Mouse (Mus musculus): Measurements from ENCODE around the gene Zkscan4. TPM values are rescaled to one million over a fixed set of nuclear protein-coding genes. Genes with fewer than 3 reads are reported as not detected.
"Not testable (repeated sequence)": the region's sequence is repeated elsewhere in the genome, so short reads cannot be mapped to it uniquely, and the experiment has no call there.

Gene Zkscan4
- total RNA-seq, 2 experiments from 2014 or later = 0.76 to 0.86 TPM

DNA sequence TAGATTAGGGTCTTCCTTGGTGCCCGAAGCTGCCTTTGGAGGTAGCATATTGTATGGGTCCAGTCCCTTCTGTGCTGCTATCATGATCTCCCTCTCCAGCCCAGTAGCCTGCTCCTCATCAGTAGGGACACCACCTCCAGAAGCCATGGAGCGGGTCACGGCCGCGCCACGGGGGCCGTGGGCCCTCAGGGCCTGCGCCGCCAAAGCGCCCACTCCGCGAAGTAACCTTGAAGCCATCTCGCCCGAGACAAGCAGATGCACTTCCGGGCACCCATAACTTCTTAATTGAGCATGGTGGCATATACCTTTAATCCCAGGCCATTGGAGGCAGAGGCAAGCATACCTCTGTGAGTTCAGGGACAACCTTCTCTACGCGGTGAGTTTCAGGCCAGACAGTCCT, 22.5 kb downstream of the Zkscan4 start, which contains the start of gene Gm11273:
Gene Gm11273 (minus strand): TSS at position 237 of the 400 bp plus-strand sequence.
- DNase-seq; intact Hi-C loops (cut with DNase I; ENCODE audit: low total_unique reads): not testable (repeated sequence)

DNA sequence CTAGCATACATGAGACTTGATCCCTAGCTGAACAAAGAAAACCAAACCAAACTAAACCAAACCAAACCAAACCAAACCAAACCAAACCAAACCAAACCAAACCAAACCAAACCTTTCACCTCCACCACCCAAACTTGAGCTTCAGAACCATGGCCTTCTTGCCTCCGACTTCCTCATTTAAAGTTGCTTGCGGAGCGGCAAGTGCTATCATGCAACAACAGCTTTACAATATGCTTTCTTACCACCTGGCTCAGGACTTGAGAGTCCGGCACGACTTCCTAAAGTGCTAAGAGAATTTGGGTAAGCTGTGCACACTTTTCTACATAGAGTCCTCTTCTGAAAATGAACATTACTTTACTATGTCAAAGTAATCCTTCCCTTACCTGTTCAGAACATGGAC, 23.6 kb downstream of the Zkscan4 start:
- intact Hi-C loops (cut with DNase I; ENCODE audit: low total_unique reads) = no loop called here
- no peak for DNase-seq

DNA sequence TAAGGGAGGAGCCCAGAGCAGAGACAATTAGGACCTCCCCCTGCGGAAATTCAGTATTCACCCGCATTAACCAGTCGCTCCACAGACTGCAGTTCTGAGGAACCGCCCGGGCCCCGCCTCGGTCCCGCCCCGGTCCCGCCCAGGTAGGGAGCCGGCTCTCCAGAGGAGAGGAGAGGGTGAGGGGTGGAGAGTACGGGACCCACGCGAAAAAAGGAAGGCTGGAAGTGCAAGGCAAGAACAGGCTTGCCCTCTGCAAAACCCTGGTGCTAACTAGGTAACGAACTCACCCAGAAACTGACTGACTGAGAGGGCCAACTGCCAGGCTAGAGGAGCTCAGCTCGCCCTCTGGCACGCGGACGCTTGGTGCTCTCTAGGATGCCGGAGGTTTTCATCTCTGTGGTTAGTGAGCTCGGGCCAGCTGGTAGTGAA, 27.5 kb downstream of the Zkscan4 start:
- intact Hi-C loops (cut with DNase I; ENCODE audit: low total_unique reads) = no loop called here
- peak; percentile 82 for DNase-seq

DNA sequence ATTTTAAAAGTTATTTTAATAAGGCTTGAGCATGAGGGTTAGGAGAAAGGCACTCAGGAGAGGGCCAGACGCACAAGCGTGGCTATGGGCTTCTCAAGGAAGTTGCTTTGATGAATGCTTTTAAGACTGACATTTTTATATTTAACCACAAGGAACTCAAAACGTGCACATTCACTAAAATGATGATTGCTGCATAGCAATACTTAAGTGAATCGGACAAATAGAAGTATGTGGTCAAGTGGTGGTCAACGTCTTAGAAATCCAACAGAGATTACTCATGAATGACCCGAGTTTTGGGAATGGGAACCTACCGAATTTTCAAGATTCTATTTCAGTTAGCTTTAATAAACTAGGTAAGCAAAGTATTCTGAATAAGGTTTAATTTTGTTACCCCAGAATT, 51.4 kb downstream of the Zkscan4 start:
- no peak for DNase-seq
- intact Hi-C loops (cut with DNase I; ENCODE audit: low total_unique reads) = no loop called here

DNA sequence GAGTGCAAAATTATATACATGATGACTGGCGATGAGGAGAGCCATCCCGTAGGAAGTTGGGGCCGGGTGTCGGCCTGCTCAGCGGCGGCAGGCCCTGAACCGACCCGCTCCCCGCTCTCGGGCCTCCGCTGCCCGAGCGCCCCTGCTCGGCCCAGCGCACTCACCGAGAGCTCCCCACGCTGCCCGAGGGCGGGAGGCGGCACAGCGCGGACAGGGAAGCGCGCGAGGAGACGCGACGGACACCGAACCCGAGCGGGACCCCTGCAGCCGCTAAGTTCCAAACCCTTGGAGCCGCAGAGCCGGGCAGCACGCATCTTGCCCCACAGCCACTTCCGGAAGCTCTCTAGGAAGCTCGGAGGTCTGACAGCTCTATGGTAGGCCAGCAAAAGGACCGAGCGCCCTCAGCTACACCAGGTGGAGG, 52.1 kb downstream of the Zkscan4 start, which contains the start of gene Zkscan8:
Gene Zkscan8 (minus strand): TSS at position 340 of the 421 bp plus-strand sequence.
- peak; percentile 84 for DNase-seq
- intact Hi-C loops (cut with DNase I; ENCODE audit: low total_unique reads) = no loop called here

Small RNAs within 50 kb of the gene (microRNA-seq; reads per million reads assigned to microRNA genes)
- 0 reads per million in 2 experiments for gene Mir1896

Other genes starting within 250 kb of the Zkscan4 start
- not detected for gene Gpx5, start 186.2 kb upstream of the Zkscan4 start, total RNA-seq (2021)
- not detected for gene Gpx6, start 166.8 kb upstream of the Zkscan4 start, total RNA-seq (2021)
- gene Olfr1367, start 132.0 kb upstream of the Zkscan4 start, total RNA-seq (2021) = not detected
- gene Zscan12, start 116.1 kb upstream of the Zkscan4 start, total RNA-seq (2021) = 1 to 10 TPM; 5.5 to 5.9 TPM
- gene Zkscan3, start 76.2 kb upstream of the Zkscan4 start, total RNA-seq (2021) = 10 to 100 TPM; 14.8 TPM
- under 1 TPM; 0.20 to 0.27 TPM for gene Pgbd1, start 37.8 kb upstream of the Zkscan4 start, total RNA-seq (2021)
- 10 to 100 TPM in 1 of 2 experiments, 1 to 10 TPM in 1; 8.9 to 10.8 TPM for gene Zscan26, start 25.2 kb upstream of the Zkscan4 start, total RNA-seq (2021)
- under 1 TPM in 1 of 2 experiments, not detected in 1; 0.23 TPM for gene Nkapl, start 10.4 kb upstream of the Zkscan4 start, total RNA-seq (2021)
- not detected for gene Gm10065, start 534 bp downstream of the Zkscan4 start, total RNA-seq (2021)
- gene AK157302, start 16.3 kb downstream of the Zkscan4 start, total RNA-seq (2021) = 10 to 100 TPM; 12.8 to 13.8 TPM
- gene Gm11273, start 22.5 kb downstream of the Zkscan4 start, total RNA-seq (2021) = 100 to 1,000 TPM; 119 to 152 TPM
- gene Zkscan8, start 52.2 kb downstream of the Zkscan4 start, total RNA-seq (2021) = 1 to 10 TPM; 6.1 to 7.4 TPM
- not detected for gene Olfr1366, start 63.9 kb downstream of the Zkscan4 start, total RNA-seq (2021)
- gene Olfr1535, start 81.0 kb downstream of the Zkscan4 start, total RNA-seq (2021) = not detected
- gene Olfr1364, start 102.9 kb downstream of the Zkscan4 start, total RNA-seq (2021) = not detected
- not detected for gene Olfr1362, start 135.1 kb downstream of the Zkscan4 start, total RNA-seq (2021)
- not detected for gene Olfr11, start 163.6 kb downstream of the Zkscan4 start, total RNA-seq (2021)
- not detected for gene Olfr1361, start 184.5 kb downstream of the Zkscan4 start, total RNA-seq (2021)
- not detected for gene Olfr1360, start 198.5 kb downstream of the Zkscan4 start, total RNA-seq (2021)
- gene Olfr1359, start 219.2 kb downstream of the Zkscan4 start, total RNA-seq (2021) = not detected
- 10 to 100 TPM; 79.9 to 84.7 TPM for gene Hist1h2bl, start 237.2 kb downstream of the Zkscan4 start, total RNA-seq (2021)
- gene Hist1h2ai, start 237.5 kb downstream of the Zkscan4 start, total RNA-seq (2021) = 10 to 100 TPM; 70.5 to 87.6 TPM
- gene Hist1h3h, start 238.8 kb downstream of the Zkscan4 start, total RNA-seq (2021) = 100 to 1,000 TPM; 108 to 117 TPM
- 10 to 100 TPM; 20.2 to 23.0 TPM for gene Hist1h2bm, start 243.1 kb downstream of the Zkscan4 start, total RNA-seq (2021)

Measured in gastrocnemius, postnatal 14 days (tissue).